Mouse (Mus musculus): ENCODE results near the gene Kmt2e.

GRCm38 (mm10) chr5:23439857-23440256 lies 5.6 kb downstream of the Kmt2e start:
- TF ChIP-seq CTCF (IDR thresholded peaks at IDR 0.05; ENCODE audit: control insufficient read depth, insufficient read depth, insufficient replicate concordance, low read depth, low read length) (no peak), POLR2A (IDR thresholded peaks at IDR 0.05; ENCODE audit: control insufficient read depth, low read depth, low read length) (no peak)
